Mouse (Mus musculus): ENCODE results near the gene Inhbb.

GRCm38 (mm10) chr1:119397839-119398238, 24.2 kb downstream of the Inhbb start:
- no peak for TF ChIP-seq MAX (IDR thresholded peaks at IDR 0.05)
- TF ChIP-seq CTCF (IDR thresholded peaks at IDR 0.05; ENCODE audit: control insufficient read depth, insufficient read depth, insufficient read length) = no peak
- TF ChIP-seq CEBPB (IDR thresholded peaks at IDR 0.05; ENCODE audit: low read depth) = no peak
- TF ChIP-seq USF1 (IDR thresholded peaks at IDR 0.05; ENCODE audit: low read depth) = no peak
- no peak for TF ChIP-seq MYOD1 (IDR thresholded peaks at IDR 0.05; ENCODE audit: control insufficient read depth, insufficient read length, low read depth)
- no peak for TF ChIP-seq MYOG (IDR thresholded peaks at IDR 0.05; ENCODE audit: control insufficient read depth, extremely low read depth, insufficient read length)

Data from C2C12 (cell line).